Mouse (Mus musculus) forebrain, embryonic 13.5 days (tissue): ENCODE results near the gene Ifit2. TPM values are rescaled to one million over a fixed set of nuclear protein-coding genes. Genes with fewer than 3 reads are reported as not detected.
"Not testable (repeated sequence)": the region's sequence is repeated elsewhere in the genome, so short reads cannot be mapped to it uniquely, and the experiment has no call there.

ENCODE experiments used
- ATAC-seq: fragments of 200-750 bp; cut with Nextera tagmentation; 2 replicates; pipeline ENCODE4 v1.8.0; 2017
- H3K27ac ChIP-seq: fragments of 300-500 bp; sonication (generic); 2 replicates; pipeline ENCODE4 v1.5.1; 2015; ENCODE audit warnings: inconsistent platforms, mild to moderate bottlenecking, moderate library complexity
- H3K27me3 ChIP-seq: fragments of 300-500 bp; sonication (generic); 2 replicates; pipeline ENCODE4 v1.6.1; 2015; ENCODE audit warnings: mild to moderate bottlenecking, inconsistent platforms
- H3K36me3 ChIP-seq: fragments of 300-500 bp; sonication (generic); 2 replicates; pipeline ENCODE4 v1.6.1; 2015; ENCODE audit warnings: mild to moderate bottlenecking, inconsistent platforms; ENCODE audit not compliant: poor library complexity, severe bottlenecking
- H3K4me1 ChIP-seq: fragments of 300-500 bp; sonication (generic); 2 replicates; pipeline ENCODE4 v1.6.1; 2015; ENCODE audit warnings: inconsistent platforms
- H3K4me2 ChIP-seq: fragments of 300-500 bp; sonication (generic); 2 replicates; pipeline ENCODE4 v1.6.1; 2015; ENCODE audit warnings: inconsistent platforms, mild to moderate bottlenecking, moderate library complexity
- H3K4me3 ChIP-seq: fragments of 300-500 bp; sonication (generic); 2 replicates; pipeline ENCODE4 v1.5.1; 2015; ENCODE audit warnings: mild to moderate bottlenecking, inconsistent platforms
- H3K9ac ChIP-seq: fragments of 300-500 bp; sonication (generic); 2 replicates; pipeline ENCODE4 v1.6.1; 2015; ENCODE audit warnings: mild to moderate bottlenecking, inconsistent platforms
- H3K9me3 ChIP-seq: fragments of 300-500 bp; sonication (generic); replicated peaks from 2 replicates; pipeline ENCODE4 v1.6.1; 2016; ENCODE audit warnings: inconsistent platforms
- WGBS: fragments of 180-500 bp; shearing (Covaris S2); methylation state at CpG from one replicate; pipeline ENCODE4 v1.1.7; 2015; 5-methylcytosine and 5-hydroxymethylcytosine counted together
- polyA plus RNA-seq: library from polyadenylated mRNA; unstranded; fragments of >200 nt; fragmentation: Nextera tagmentation; extraction: Ambion mirVana; gene quantifications from 2 replicates; pipeline ENCODE4 v1.2.1, GENCODE M21; 2015

Ifit2 gene
- polyA plus RNA-seq, 1 experiment from 2014 or later = 5.1 TPM

- Histone ChIP-seq H3K27me3 (no peaks in the 10 kb centered on the region), H3K27ac (no peak overlapping the region), H3K4me3 (no peak overlapping the region), H3K36me3 (no peaks in the 10 kb centered on the region), H3K9ac (no peak overlapping the region), H3K4me1 (0 out of 2 replicates have a peak, but pooled peaks cover 4% of the 10 kb centered on the region), H3K4me2 (no peak overlapping the region), H3K9me3 (no peaks in the 10 kb centered on the region)
- ATAC-seq = no peak
- 60% methylated on average over 6 of the region's 6 CpGs for WGBS
Observed at GRCm38 (mm10) chr19:34553021-34553420, 2.5 kb downstream of the Ifit2 start.

- ATAC-seq = no peak
- H3K36me3 ChIP-seq = no peaks in the 10 kb centered on the region
- 0 out of 2 replicates have a peak, but pooled peaks cover 4% of the 10 kb centered on the region for H3K4me1 ChIP-seq
- no peak overlapping the region for H3K9ac ChIP-seq
- H3K9me3 ChIP-seq = no peaks in the 10 kb centered on the region
- no peak overlapping the region for H3K4me3 ChIP-seq
- no peak overlapping the region for H3K4me2 ChIP-seq
- H3K27ac ChIP-seq = no peak overlapping the region
- 80% methylated on average over 3 of the region's 3 CpGs for WGBS
- no peaks in the 10 kb centered on the region for H3K27me3 ChIP-seq
Observed at GRCm38 (mm10) chr19:34553522-34553921, 3.0 kb downstream of the Ifit2 start.

- Histone ChIP-seq H3K9me3 (no peaks in the 10 kb centered on the region), H3K4me3 (no peak overlapping the region), H3K36me3 (no peaks in the 10 kb centered on the region), H3K4me1 (0 out of 2 replicates have a peak, but pooled peaks cover 4% of the 10 kb centered on the region), H3K9ac (no peak overlapping the region), H3K27me3 (no peaks in the 10 kb centered on the region), H3K27ac (no peak overlapping the region), H3K4me2 (no peak overlapping the region)
- ATAC-seq = no peak
Observed at GRCm38 (mm10) chr19:34554061-34554460, 3.6 kb downstream of the Ifit2 start.

- Histone ChIP-seq H3K27me3 (no peaks in the 10 kb centered on the region), H3K4me3 (no peak overlapping the region), H3K4me1 (0 out of 2 replicates have a peak, but pooled peaks cover 3% of the 10 kb centered on the region), H3K4me2 (no peak overlapping the region), H3K36me3 (no peaks in the 10 kb centered on the region), H3K9ac (no peak overlapping the region), H3K27ac (no peak overlapping the region), H3K9me3 (no peaks in the 10 kb centered on the region)
- WGBS = 67% methylated on average over 3 of the region's 3 CpGs
- ATAC-seq = no peak
Observed at GRCm38 (mm10) chr19:34556621-34557020, 6.1 kb downstream of the Ifit2 start.

GRCm38 (mm10) chr19:34562556-34562955, 12.1 kb downstream of the Ifit2 start:
- Histone ChIP-seq H3K4me3 (no peak overlapping the region), H3K27ac (no peak overlapping the region), H3K27me3 (no peaks in the 10 kb centered on the region), H3K9ac (no peak overlapping the region), H3K4me2 (no peak overlapping the region), H3K36me3 (no peaks in the 10 kb centered on the region), H3K9me3 (no peaks in the 10 kb centered on the region), H3K4me1 (no peaks in the 10 kb centered on the region)
- ATAC-seq = no peak

GRCm38 (mm10) chr19:34566178-34566784, 15.8 kb downstream of the Ifit2 start:
- no peak overlapping the region for H3K9ac ChIP-seq
- H3K27ac ChIP-seq = no peak overlapping the region
- H3K4me2 ChIP-seq = no peak overlapping the region
- H3K4me3 ChIP-seq = no peak overlapping the region
- H3K4me1 ChIP-seq = no peaks in the 10 kb centered on the region
- no peak for ATAC-seq
- 69% methylated on average over 1 of the region's 1 CpGs for WGBS
- no peaks in the 10 kb centered on the region for H3K9me3 ChIP-seq
- no peaks in the 10 kb centered on the region for H3K27me3 ChIP-seq
- H3K36me3 ChIP-seq = no peaks in the 10 kb centered on the region

- no peak overlapping the region for H3K4me3 ChIP-seq
- no peak for ATAC-seq
- H3K27ac ChIP-seq = no peak overlapping the region
- H3K4me1 ChIP-seq = no peaks in the 10 kb centered on the region
- H3K4me2 ChIP-seq = no peak overlapping the region
- no peak overlapping the region for H3K9ac ChIP-seq
- no peaks in the 10 kb centered on the region for H3K36me3 ChIP-seq
- no peaks in the 10 kb centered on the region for H3K9me3 ChIP-seq
- no peaks in the 10 kb centered on the region for H3K27me3 ChIP-seq
- 88% methylated on average over 7 of the region's 7 CpGs for WGBS
Observed at GRCm38 (mm10) chr19:34568988-34569895, 18.7 kb downstream of the Ifit2 start.

- Histone ChIP-seq H3K4me1 (no peaks in the 10 kb centered on the region), H3K4me2 (no peak overlapping the region), H3K36me3 (no peaks in the 10 kb centered on the region), H3K9me3 (no peaks in the 10 kb centered on the region), H3K27me3 (no peaks in the 10 kb centered on the region), H3K27ac (no peak overlapping the region), H3K4me3 (no peak overlapping the region), H3K9ac (no peak overlapping the region)
- WGBS = 84% methylated on average over 4 of the region's 4 CpGs
- no peak for ATAC-seq
Observed at GRCm38 (mm10) chr19:34569896-34570476, 19.5 kb downstream of the Ifit2 start.

GRCm38 (mm10) chr19:34571080-34571479, 20.6 kb downstream of the Ifit2 start:
- no peak for ATAC-seq
- no peak overlapping the region for H3K27ac ChIP-seq

GRCm38 (mm10) chr19:34573650-34574049, 23.2 kb downstream of the Ifit2 start:
- H3K27me3 ChIP-seq = no peaks in the 10 kb centered on the region
- no peak for ATAC-seq
- no peaks in the 10 kb centered on the region for H3K36me3 ChIP-seq
- no peak overlapping the region for H3K9ac ChIP-seq
- no peaks in the 10 kb centered on the region for H3K4me1 ChIP-seq
- H3K9me3 ChIP-seq = no peaks in the 10 kb centered on the region
- no peak overlapping the region for H3K27ac ChIP-seq
- no peak overlapping the region for H3K4me2 ChIP-seq
- 94% methylated on average over 5 of the region's 5 CpGs for WGBS
- H3K4me3 ChIP-seq = no peak overlapping the region

More at GRCm38 (mm10) chr19:34571080-34571479, 20.6 kb downstream of the Ifit2 start:
- Histone ChIP-seq H3K9me3 (no peaks in the 10 kb centered on the region), H3K4me2 (no peak overlapping the region), H3K9ac (no peak overlapping the region), H3K27me3 (no peaks in the 10 kb centered on the region), H3K4me3 (no peak overlapping the region), H3K4me1 (no peaks in the 10 kb centered on the region), H3K36me3 (no peaks in the 10 kb centered on the region)
- WGBS = 88% methylated on average over 1 of the region's 1 CpGs

GRCm38 (mm10) chr19:34577121-34577520, 26.6 kb downstream of the Ifit2 start:
- Histone ChIP-seq H3K9ac (no peak overlapping the region), H3K4me3 (no peak overlapping the region), H3K27ac (no peak overlapping the region), H3K9me3 (no peaks in the 10 kb centered on the region), H3K27me3 (no peaks in the 10 kb centered on the region), H3K4me1 (no peaks in the 10 kb centered on the region), H3K4me2 (no peak overlapping the region), H3K36me3 (no peaks in the 10 kb centered on the region)
- no peak for ATAC-seq
- 88% methylated on average over 1 of the region's 1 CpGs for WGBS

- H3K9ac ChIP-seq, H3K4me3 ChIP-seq, H3K27ac ChIP-seq, H3K4me1 ChIP-seq, ATAC-seq, H3K27me3 ChIP-seq, H3K36me3 ChIP-seq, H3K9me3 ChIP-seq, H3K4me2 ChIP-seq: not testable (repeated sequence)
- WGBS = 81% methylated on average over 2 of the region's 2 CpGs
Observed at GRCm38 (mm10) chr19:34582696-34583095, 32.2 kb downstream of the Ifit2 start.
